Mouse (Mus musculus): ENCODE data around the gene Dnal1.

- TF ChIP-seq POLR2A (IDR thresholded peaks at IDR 0.05; ENCODE audit: insufficient read depth, low read depth, low read length) (no peak), CTCF (IDR thresholded peaks at IDR 0.05; ENCODE audit: insufficient read depth, low read depth, low read length) (no peak)
Measured at GRCm38 (mm10) chr12:84077371-84077990, 36.7 kb upstream of the Dnal1 start.
